Mouse (Mus musculus) megakaryocyte, embryonic 14.5 days (primary cell): ENCODE measurements around the gene Oxsr1. TPM values are rescaled to one million over a fixed set of nuclear protein-coding genes. Genes with fewer than 3 reads are reported as not detected.
"Not testable (repeated sequence)": the region's sequence is repeated elsewhere in the genome, so short reads cannot be mapped to it uniquely, and the experiment has no call there.

Experiments
- H3K27me3 ChIP-seq: replicated peaks from 2 replicates; pipeline ENCODE3; 2012; ENCODE audit warnings: inconsistent platforms
- H3K36me3 ChIP-seq: replicated peaks from 2 replicates; pipeline ENCODE3; 2012; ENCODE audit warnings: low read length, inconsistent platforms, mixed read lengths
- H3K4me1 ChIP-seq: 2 replicates; pipeline ENCODE4 v1.6.1; 2012; ENCODE audit warnings: inconsistent platforms
- H3K4me3 ChIP-seq: replicated peaks from 2 replicates; pipeline ENCODE3; 2012; ENCODE audit warnings: moderate library complexity, mild to moderate bottlenecking, inconsistent platforms
- H3K9me3 ChIP-seq: 2 replicates; pipeline ENCODE4 v1.6.1; 2012; ENCODE audit warnings: inconsistent platforms
- FLI1 ChIP-seq: IDR thresholded peaks from 2 replicates; pipeline ENCODE4 v1.6.1; 2012; ENCODE audit warnings: low read length, inconsistent platforms, mixed read lengths
- GATA1 ChIP-seq: IDR thresholded peaks from 3 replicates; pipeline ENCODE4 v1.6.1; 2012; ENCODE audit warnings: mixed read lengths, low read length, inconsistent platforms, borderline replicate concordance
- polyA plus RNA-seq: library from polyadenylated mRNA; stranded (reverse); fragments of >175 nt; gene quantifications from 2 replicates; pipeline ENCODE4 v1.2.3, GENCODE M21; 2012; ENCODE audit warnings: low replicate concordance; ENCODE audit not compliant: insufficient read depth

Oxsr1 gene
- polyA plus RNA-seq, 1 experiment, result 8.2 TPM

- H3K36me3 ChIP-seq, result peaks cover 80% of the 10 kb centered on the region
- no peak overlapping the region for H3K4me3 ChIP-seq
- TF ChIP-seq FLI1 (no peak), GATA1 (no peak)
- H3K27me3 ChIP-seq, result no peaks in the 10 kb centered on the region
- H3K4me1 ChIP-seq, result no peaks in the 10 kb centered on the region
- no peaks in the 10 kb centered on the region for H3K9me3 ChIP-seq
These were observed 81.8 kb downstream of the Oxsr1 start for GRCm38 (mm10) chr9:119240286-119240997.

DNA sequence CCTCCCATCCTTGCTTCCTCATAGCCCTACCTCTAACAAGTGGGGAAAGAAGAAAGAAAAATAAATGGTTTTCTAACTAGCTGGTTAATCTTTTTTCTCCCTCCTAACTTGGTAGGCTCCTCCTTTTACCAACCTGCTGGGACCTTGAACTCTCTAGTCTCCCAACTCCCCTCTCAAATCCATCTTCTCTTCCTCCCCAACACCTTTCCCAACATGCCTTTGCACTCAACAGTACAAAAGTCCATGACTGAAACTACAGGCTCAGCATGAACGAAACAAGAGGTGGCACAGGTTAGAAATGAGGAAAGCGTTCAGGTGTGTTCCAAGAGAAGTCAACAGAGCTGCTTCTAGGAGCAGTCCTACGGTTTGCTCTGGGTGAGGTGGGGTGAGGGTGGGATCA, 83.0 kb downstream of the Oxsr1 start:
- Histone ChIP-seq H3K4me1 (no peaks in the 10 kb centered on the region), H3K27me3 (no peaks in the 10 kb centered on the region), H3K4me3 (no peak overlapping the region), H3K9me3 (no peaks in the 10 kb centered on the region), H3K36me3 (peaks cover 68% of the 10 kb centered on the region)
- TF ChIP-seq FLI1 (no peak), GATA1 (no peak)

GRCm38 (mm10) chr9:119238796-119239195, 83.4 kb downstream of the Oxsr1 start:
- Histone ChIP-seq H3K9me3 (no peaks in the 10 kb centered on the region), H3K36me3 (peaks cover 63% of the 10 kb centered on the region), H3K4me3 (no peak overlapping the region), H3K4me1 (no peaks in the 10 kb centered on the region), H3K27me3 (no peaks in the 10 kb centered on the region)
- no peak for TF ChIP-seq GATA1

DNA sequence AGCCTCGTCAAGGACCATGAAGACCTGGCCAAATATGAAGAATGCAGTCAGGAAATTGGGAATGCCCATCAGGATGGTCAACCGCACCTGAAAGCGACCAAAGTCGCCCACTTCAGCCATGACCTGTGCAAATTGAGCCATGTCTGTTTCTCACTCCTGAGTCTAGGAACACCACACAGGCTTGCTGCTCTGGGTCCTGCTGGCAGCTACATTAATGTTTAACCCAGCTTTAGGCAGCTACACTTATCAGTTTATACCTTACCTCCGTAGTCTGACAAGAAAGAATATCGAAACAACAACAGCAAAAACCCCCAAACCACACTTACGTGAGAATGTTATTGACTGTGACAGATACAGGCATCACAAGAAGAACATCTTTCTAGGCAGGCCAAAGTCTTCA, 90.7 kb downstream of the Oxsr1 start:
- H3K27me3 ChIP-seq, result no peaks in the 10 kb centered on the region
- TF ChIP-seq GATA1 (no peak), FLI1 (no peak)
- H3K9me3 ChIP-seq, result no peaks in the 10 kb centered on the region
- no peaks in the 10 kb centered on the region for H3K4me1 ChIP-seq
- no peak overlapping the region for H3K4me3 ChIP-seq
- peaks cover 4% of the 10 kb centered on the region for H3K36me3 ChIP-seq

- peaks cover 4% of the 10 kb centered on the region for H3K36me3 ChIP-seq
- no peak overlapping the region for H3K4me3 ChIP-seq
- no peaks in the 10 kb centered on the region for H3K4me1 ChIP-seq
- no peaks in the 10 kb centered on the region for H3K27me3 ChIP-seq
- no peaks in the 10 kb centered on the region for H3K9me3 ChIP-seq
- TF ChIP-seq FLI1, result no peak
- no peak for TF ChIP-seq GATA1
These were observed 91.4 kb downstream of the Oxsr1 start for GRCm38 (mm10) chr9:119230829-119231228.

- Histone ChIP-seq H3K36me3 (peaks cover 9% of the 10 kb centered on the region), H3K4me1 (no peaks in the 10 kb centered on the region), H3K4me3 (no peak overlapping the region), H3K9me3 (peaks cover 38% of the 10 kb centered on the region), H3K27me3 (no peaks in the 10 kb centered on the region)
- TF ChIP-seq FLI1 (no peak), GATA1 (no peak)
These were observed 102.0 kb downstream of the Oxsr1 start for GRCm38 (mm10) chr9:119220249-119220648.

- TF ChIP-seq FLI1, result no peak
- TF ChIP-seq GATA1, result no peak
- H3K9me3 ChIP-seq, result peaks cover 40% of the 10 kb centered on the region
- no peak overlapping the region for H3K4me3 ChIP-seq
- H3K36me3 ChIP-seq, result peaks cover 6% of the 10 kb centered on the region
- H3K4me1 ChIP-seq, result no peaks in the 10 kb centered on the region
- H3K27me3 ChIP-seq, result no peaks in the 10 kb centered on the region
These were observed 102.6 kb downstream of the Oxsr1 start for GRCm38 (mm10) chr9:119219667-119220066.

- H3K27me3 ChIP-seq, H3K4me1 ChIP-seq, H3K36me3 ChIP-seq: not testable (repeated sequence)
These were observed 106.9 kb downstream of the Oxsr1 start for GRCm38 (mm10) chr9:119215341-119215740.

DNA sequence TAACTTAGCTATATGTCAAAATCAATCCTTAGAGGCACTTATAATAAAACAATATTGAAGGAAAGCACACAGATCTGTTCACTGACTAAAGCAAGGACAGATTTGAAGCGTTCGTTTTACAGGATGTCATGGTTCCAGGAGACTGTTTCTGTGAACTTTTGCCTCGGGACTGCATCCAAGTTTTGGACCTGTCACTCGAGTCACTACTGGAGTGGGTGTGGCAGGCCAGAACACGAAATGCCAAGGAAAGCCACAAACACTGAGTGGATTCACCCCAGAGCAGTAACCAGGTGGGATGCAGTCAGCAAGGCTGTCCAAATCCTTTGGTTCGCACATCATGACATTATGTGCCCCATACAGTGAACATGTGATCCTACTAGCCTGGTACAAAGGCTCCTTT, 107.6 kb downstream of the Oxsr1 start:
- no peak overlapping the region for H3K4me3 ChIP-seq
- TF ChIP-seq FLI1, result no peak
- no peak for TF ChIP-seq GATA1
- H3K4me1 ChIP-seq, result no peaks in the 10 kb centered on the region
- H3K9me3 ChIP-seq, result peaks cover 57% of the 10 kb centered on the region
- H3K36me3 ChIP-seq, result no peaks in the 10 kb centered on the region
- no peaks in the 10 kb centered on the region for H3K27me3 ChIP-seq

More at GRCm38 (mm10) chr9:119215341-119215740, 106.9 kb downstream of the Oxsr1 start:
- H3K4me3 ChIP-seq, result not testable (repeated sequence)
- H3K9me3 ChIP-seq, result peaks cover 56% of the 10 kb centered on the region

DNA sequence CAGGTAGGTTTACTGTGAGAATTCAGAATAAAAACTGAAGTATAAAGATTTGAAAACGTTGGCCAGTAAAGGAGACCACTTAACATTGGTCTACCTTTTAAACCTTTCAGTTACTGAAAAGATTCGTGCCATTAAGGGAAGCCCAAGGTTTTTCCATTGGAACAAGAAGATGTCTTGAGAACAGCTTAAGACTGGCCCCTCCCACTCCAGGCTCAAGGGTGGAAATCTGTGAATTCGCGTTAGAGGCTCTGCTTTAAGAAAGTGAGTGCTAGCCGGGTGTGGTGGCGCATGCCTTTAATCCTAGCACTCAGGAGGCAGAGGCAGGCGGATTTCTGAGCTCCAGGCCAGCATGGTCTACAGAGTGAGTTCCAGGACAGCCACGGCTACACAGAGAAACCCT, 109.2 kb downstream of the Oxsr1 start:
- no peak for TF ChIP-seq FLI1
- TF ChIP-seq GATA1, result no peak
- no peaks in the 10 kb centered on the region for H3K4me1 ChIP-seq
- H3K27me3 ChIP-seq, result no peaks in the 10 kb centered on the region
- peaks cover 51% of the 10 kb centered on the region for H3K9me3 ChIP-seq
- no peak overlapping the region for H3K4me3 ChIP-seq
- no peaks in the 10 kb centered on the region for H3K36me3 ChIP-seq

DNA sequence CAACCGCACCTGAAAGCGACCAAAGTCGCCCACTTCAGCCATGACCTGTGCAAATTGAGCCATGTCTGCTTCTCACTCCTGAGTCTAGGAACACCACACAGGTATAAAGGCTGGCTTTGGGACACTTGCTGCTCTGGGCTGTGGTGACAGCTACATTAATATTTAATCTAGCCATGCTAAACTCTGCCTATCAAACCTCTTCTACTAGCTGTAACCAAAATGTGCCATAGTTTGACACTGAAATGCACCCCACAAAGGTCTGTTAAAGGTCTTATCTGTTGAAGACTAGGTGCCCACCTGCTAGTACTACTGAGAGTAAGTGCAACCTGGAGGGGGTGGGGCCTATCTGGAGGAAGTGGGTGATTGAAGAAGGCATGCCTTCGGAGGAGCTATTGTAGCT, 113.2 kb downstream of the Oxsr1 start, which contains the start of gene Slc22a13:
Gene Slc22a13 (minus strand): TSS at position 101 of the 400 bp plus-strand sequence.
- Histone ChIP-seq H3K27me3 (no peaks in the 10 kb centered on the region), H3K36me3 (no peaks in the 10 kb centered on the region), H3K4me3 (no peak within 1 kb of the TSS), H3K9me3 (peaks cover 45% of the 10 kb centered on the region), H3K4me1 (no peaks in the 10 kb centered on the region)
- TF ChIP-seq GATA1, result no peak
- TF ChIP-seq FLI1, result no peak
